Mouse (Mus musculus) cerebellum, adult 2 months (tissue): ENCODE measurements around the gene Wdhd1. TPM values are rescaled to one million over a fixed set of nuclear protein-coding genes. Genes with fewer than 3 reads are reported as not detected.
"Not testable (repeated sequence)": the region's sequence is repeated elsewhere in the genome, so short reads cannot be mapped to it uniquely, and the experiment has no call there.

Experiments used
- DNase-seq, 2 experiments: peaks; one replicate each; pipeline ENCODE4 v3.0.0; 2021
- H3K27ac ChIP-seq: fragments of 200-500 bp; 2 replicates; pipeline ENCODE4 v1.5.1; 2012; ENCODE audit warnings: low read length, control low read depth, inconsistent platforms; ENCODE audit not compliant: insufficient read depth
- H3K27me3 ChIP-seq: fragments of 200-500 bp; 2 replicates; pipeline ENCODE4 v1.6.1; 2012; ENCODE audit warnings: inconsistent platforms, mild to moderate bottlenecking, low read length, moderate library complexity; ENCODE audit not compliant: control insufficient read depth, insufficient read depth
- H3K4me1 ChIP-seq: fragments of 200-500 bp; 2 replicates; pipeline ENCODE4 v1.6.1; 2011; ENCODE audit warnings: low read length; ENCODE audit not compliant: control insufficient read depth, insufficient read depth
- H3K4me3 ChIP-seq: fragments of 200-500 bp; replicated peaks from 2 replicates; pipeline ENCODE3; 2011; ENCODE audit warnings: mild to moderate bottlenecking, low read depth, low read length, control low read depth; ENCODE audit not compliant: insufficient read depth
- CTCF ChIP-seq: fragments of 200-500 bp; IDR thresholded peaks from 2 replicates; pipeline ENCODE4 v1.5.1; 2011; ENCODE audit warnings: low read depth, mild to moderate bottlenecking, control low read depth, low read length, moderate library complexity, borderline replicate concordance; ENCODE audit not compliant: insufficient read depth
- POLR2A ChIP-seq: fragments of 200-500 bp; IDR thresholded peaks from 2 replicates; pipeline ENCODE4 v1.6.1; 2011; ENCODE audit warnings: low read length, control low read depth, borderline replicate concordance; ENCODE audit not compliant: insufficient read depth
- WGBS: fragments of 180-500 bp; shearing (Covaris S2); methylation state at CpG from one replicate; pipeline ENCODE4 v1.1.7; 2018; 5-methylcytosine and 5-hydroxymethylcytosine counted together
- polyA plus RNA-seq: library from polyadenylated mRNA; depleted of rRNA; stranded (reverse); fragments of >200 nt; gene quantifications from 2 replicates; pipeline ENCODE4 v1.2.3, GENCODE M21; 2012; rRNA removed

The Wdhd1 gene
- polyA plus RNA-seq = 6.8 and 7.9 TPM in 2 replicates

- under 1% methylated on average over 77 of the region's 77 CpGs for WGBS
- TF ChIP-seq CTCF (no peak), POLR2A (peak; percentile 87)
- H3K27ac ChIP-seq = peak within 1 kb of the TSS; percentile 77
- no peaks in the 10 kb centered on the region for H3K27me3 ChIP-seq
- peak within 1 kb of the TSS; percentile 98 for H3K4me3 ChIP-seq
- peak; percentile 96 to 97 for DNase-seq
- H3K4me1 ChIP-seq = no peaks in the 10 kb centered on the region; the same call in none of the 2 replicates
Measured at GRCm38 (mm10) chr14:47276637-47277393, at the start of gene Wdhd1, which contains the start of gene Socs4. TSS of gene Wdhd1 (minus strand) at chr14:47276857. TSS of gene Socs4 (plus strand) at chr14:47276931.

- TF ChIP-seq POLR2A = no peak
- TF ChIP-seq CTCF = no peak
- DNase-seq = no peak
- Histone ChIP-seq H3K27ac (no peak overlapping the region), H3K4me3 (no peak overlapping the region), H3K4me1 (no peaks in the 10 kb centered on the region), H3K27me3 (no peaks in the 10 kb centered on the region)
- WGBS = 81% methylated on average over 9 of the region's 9 CpGs
Measured at GRCm38 (mm10) chr14:47325965-47326761, 49.5 kb upstream of the Wdhd1 start.

GRCm38 (mm10) chr14:47321581-47321980 lies 44.9 kb upstream of the Wdhd1 start:
- DNase-seq, H3K4me1 ChIP-seq, H3K27ac ChIP-seq, H3K4me3 ChIP-seq, H3K27me3 ChIP-seq: not testable (repeated sequence)
- WGBS = 92% methylated on average over 7 of the region's 8 CpGs

GRCm38 (mm10) chr14:47319362-47319761 lies 42.7 kb upstream of the Wdhd1 start:
- Histone ChIP-seq H3K4me3 (no peak overlapping the region), H3K27me3 (no peaks in the 10 kb centered on the region), H3K4me1 (no peaks in the 10 kb centered on the region), H3K27ac (no peak overlapping the region)
- 92% methylated on average over 5 of the region's 5 CpGs for WGBS
- DNase-seq = no peak
- TF ChIP-seq POLR2A = no peak

- peak; percentile 88 to 91 for DNase-seq
- no peak for TF ChIP-seq CTCF
- no peak for TF ChIP-seq POLR2A
- Histone ChIP-seq H3K4me3 (no peak overlapping the region), H3K27me3 (no peaks in the 10 kb centered on the region), H3K4me1 (peaks cover 16% of the 10 kb centered on the region), H3K27ac (peak overlapping the region; percentile 68)
- WGBS = 19% methylated on average over 18 of the region's 18 CpGs
Measured at GRCm38 (mm10) chr14:47310342-47311181, 33.9 kb upstream of the Wdhd1 start.

- H3K4me3 ChIP-seq = no peak overlapping the region
- H3K27ac ChIP-seq = no peak overlapping the region
- peaks cover 16% of the 10 kb centered on the region for H3K4me1 ChIP-seq
- TF ChIP-seq POLR2A (no peak), CTCF (no peak)
- WGBS = 94% methylated on average over 1 of the region's 1 CpGs
- DNase-seq = no peak
- H3K27me3 ChIP-seq = no peaks in the 10 kb centered on the region
Measured at GRCm38 (mm10) chr14:47309061-47309460, 32.4 kb upstream of the Wdhd1 start.

- TF ChIP-seq CTCF (no peak), POLR2A (no peak)
- H3K27me3 ChIP-seq = no peaks in the 10 kb centered on the region
- 88% methylated on average over 3 of the region's 3 CpGs for WGBS
- peaks cover 16% of the 10 kb centered on the region for H3K4me1 ChIP-seq
- DNase-seq = peak in 1 of 2 experiments; percentile 1
- no peak overlapping the region for H3K27ac ChIP-seq
- no peak overlapping the region for H3K4me3 ChIP-seq
Measured at GRCm38 (mm10) chr14:47307669-47308068, 31.0 kb upstream of the Wdhd1 start.
